Mouse (Mus musculus): ENCODE measurements around the gene Tmcc2. TPM values are rescaled to one million over a fixed set of nuclear protein-coding genes. Genes with fewer than 3 reads are reported as not detected.
A peak's percentile ranks its signal among the peaks of the same experiment; 100 is the strongest.

The Tmcc2 gene
- polyA plus RNA-seq, 1 experiment from 2014 or later = 33.3 TPM

- peak overlapping the region; percentile 64 for H3K27ac ChIP-seq (replicated peaks)
- peak; percentile 62 for ATAC-seq (replicated peaks)
- 0 out of 2 replicates have a peak, but pooled peaks cover 10% of the 10 kb centered on the region for H3K36me3 ChIP-seq
- peaks cover 69% of the 10 kb centered on the region for H3K4me1 ChIP-seq
- no peak overlapping the region for H3K9ac ChIP-seq (replicated peaks)
- WGBS = 33% methylated on average over 5 of the region's 5 CpGs
- 0 out of 2 replicates have a peak overlapping the region, but pooled peaks have one; percentile 2 for H3K4me2 ChIP-seq (replicated peaks)
- H3K27me3 ChIP-seq = no peaks in the 10 kb centered on the region
- no peaks in the 10 kb centered on the region for H3K9me3 ChIP-seq
- no peak overlapping the region for H3K4me3 ChIP-seq
Measured at GRCm38 (mm10) chr1:132374140-132374872, 16.8 kb downstream of the Tmcc2 start.

- 91% methylated on average over 6 of the region's 6 CpGs for WGBS
- H3K4me1 ChIP-seq = peaks cover 70% of the 10 kb centered on the region
- ATAC-seq (replicated peaks) = no peak
- H3K4me2 ChIP-seq (replicated peaks) = no peak overlapping the region
- no peaks in the 10 kb centered on the region for H3K27me3 ChIP-seq
- H3K27ac ChIP-seq (replicated peaks) = 0 out of 2 replicates have a peak overlapping the region, but pooled peaks have one; percentile 29
- 0 out of 2 replicates have a peak, but pooled peaks cover 2% of the 10 kb centered on the region for H3K36me3 ChIP-seq
- H3K9me3 ChIP-seq = no peaks in the 10 kb centered on the region
- no peak overlapping the region for H3K4me3 ChIP-seq
- no peak overlapping the region for H3K9ac ChIP-seq (replicated peaks)
Measured at GRCm38 (mm10) chr1:132372896-132373534, 18.1 kb downstream of the Tmcc2 start.

GRCm38 (mm10) chr1:132372354-132372753, 18.7 kb downstream of the Tmcc2 start:
- Histone ChIP-seq H3K4me1 (peaks cover 73% of the 10 kb centered on the region), H3K27me3 (no peaks in the 10 kb centered on the region), H3K36me3 (0 out of 2 replicates have a peak, but pooled peaks cover 2% of the 10 kb centered on the region), H3K4me3 (no peak overlapping the region), H3K27ac (replicated peaks) (peak overlapping the region; percentile 29; the same call in 1 of the 2 replicates), H3K4me2 (replicated peaks) (no peak overlapping the region), H3K9ac (replicated peaks) (no peak overlapping the region), H3K9me3 (no peaks in the 10 kb centered on the region)
- WGBS = 66% methylated on average over 5 of the region's 5 CpGs
- no peak for ATAC-seq (replicated peaks)

GRCm38 (mm10) chr1:132371298-132372081, 19.6 kb downstream of the Tmcc2 start:
- Histone ChIP-seq H3K4me3 (no peak overlapping the region), H3K9ac (replicated peaks) (no peak overlapping the region), H3K4me2 (replicated peaks) (no peak overlapping the region), H3K4me1 (peaks cover 69% of the 10 kb centered on the region), H3K27ac (replicated peaks) (peak overlapping the region; percentile 29), H3K36me3 (0 out of 2 replicates have a peak, but pooled peaks cover 2% of the 10 kb centered on the region), H3K9me3 (no peaks in the 10 kb centered on the region), H3K27me3 (no peaks in the 10 kb centered on the region)
- WGBS = 47% methylated on average over 8 of the region's 8 CpGs
- no peak for ATAC-seq (replicated peaks)

- Histone ChIP-seq H3K4me2 (replicated peaks) (no peak overlapping the region), H3K9ac (replicated peaks) (no peak overlapping the region), H3K36me3 (0 out of 2 replicates have a peak, but pooled peaks cover 2% of the 10 kb centered on the region), H3K4me1 (peaks cover 63% of the 10 kb centered on the region), H3K4me3 (no peak overlapping the region), H3K27me3 (no peaks in the 10 kb centered on the region), H3K27ac (replicated peaks) (peak overlapping the region; percentile 29), H3K9me3 (no peaks in the 10 kb centered on the region)
- no peak for ATAC-seq (replicated peaks)
- 82% methylated on average over 9 of the region's 9 CpGs for WGBS
Measured at GRCm38 (mm10) chr1:132370681-132371173, 20.4 kb downstream of the Tmcc2 start.

- no peaks in the 10 kb centered on the region for H3K9me3 ChIP-seq
- no peak overlapping the region for H3K9ac ChIP-seq (replicated peaks)
- WGBS = 32% methylated on average over 7 of the region's 7 CpGs
- peak; percentile 73 for ATAC-seq (replicated peaks)
- peaks cover 35% of the 10 kb centered on the region for H3K4me1 ChIP-seq
- no peaks in the 10 kb centered on the region for H3K27me3 ChIP-seq
- H3K27ac ChIP-seq (replicated peaks) = no peak overlapping the region
- H3K4me2 ChIP-seq (replicated peaks) = no peak overlapping the region
- H3K36me3 ChIP-seq = 0 out of 2 replicates have a peak, but pooled peaks cover 2% of the 10 kb centered on the region
- H3K4me3 ChIP-seq = no peak overlapping the region
Measured at GRCm38 (mm10) chr1:132367692-132368506, 23.2 kb downstream of the Tmcc2 start.

GRCm38 (mm10) chr1:132366937-132367336, 24.1 kb downstream of the Tmcc2 start:
- no peak for ATAC-seq (replicated peaks)
- WGBS = 70% methylated on average over 6 of the region's 6 CpGs
- H3K36me3 ChIP-seq = 0 out of 2 replicates have a peak, but pooled peaks cover 7% of the 10 kb centered on the region
- H3K27me3 ChIP-seq = no peaks in the 10 kb centered on the region
- no peak overlapping the region for H3K27ac ChIP-seq (replicated peaks)
- H3K4me1 ChIP-seq = peaks cover 25% of the 10 kb centered on the region
- no peak overlapping the region for H3K4me2 ChIP-seq (replicated peaks)
- no peak overlapping the region for H3K4me3 ChIP-seq
- H3K9ac ChIP-seq (replicated peaks) = no peak overlapping the region
- H3K9me3 ChIP-seq = no peaks in the 10 kb centered on the region

- no peak for ATAC-seq (replicated peaks)
- no peak overlapping the region for H3K9ac ChIP-seq (replicated peaks)
- no peak overlapping the region for H3K4me3 ChIP-seq
- H3K9me3 ChIP-seq = no peaks in the 10 kb centered on the region
- H3K4me1 ChIP-seq = peaks cover 18% of the 10 kb centered on the region
- no peaks in the 10 kb centered on the region for H3K27me3 ChIP-seq
- H3K4me2 ChIP-seq (replicated peaks) = no peak overlapping the region
- WGBS = 50% methylated on average over 8 of the region's 8 CpGs
- H3K27ac ChIP-seq (replicated peaks) = no peak overlapping the region
- 0 out of 2 replicates have a peak, but pooled peaks cover 8% of the 10 kb centered on the region for H3K36me3 ChIP-seq
Measured at GRCm38 (mm10) chr1:132366235-132366634, 24.8 kb downstream of the Tmcc2 start.

GRCm38 (mm10) chr1:132365645-132366044, 25.4 kb downstream of the Tmcc2 start:
- WGBS = 47% methylated on average over 4 of the region's 4 CpGs
- no peak for ATAC-seq (replicated peaks)
- H3K9ac ChIP-seq (replicated peaks) = no peak overlapping the region

GRCm38 (mm10) chr1:132364896-132365557, 26.1 kb downstream of the Tmcc2 start:
- Histone ChIP-seq H3K4me3 (no peak overlapping the region), H3K27ac (replicated peaks) (0 out of 2 replicates have a peak overlapping the region, but pooled peaks have one; percentile 2), H3K9me3 (no peaks in the 10 kb centered on the region), H3K36me3 (peaks cover 16% of the 10 kb centered on the region), H3K4me1 (peaks cover 7% of the 10 kb centered on the region; the same call in 1 of the 2 replicates), H3K4me2 (replicated peaks) (no peak overlapping the region), H3K9ac (replicated peaks) (no peak overlapping the region), H3K27me3 (no peaks in the 10 kb centered on the region)
- WGBS = 87% methylated on average over 7 of the region's 7 CpGs
- no peak for ATAC-seq (replicated peaks)

More at GRCm38 (mm10) chr1:132365645-132366044, 25.4 kb downstream of the Tmcc2 start:
- Histone ChIP-seq H3K4me3 (no peak overlapping the region), H3K4me1 (peaks cover 12% of the 10 kb centered on the region), H3K27ac (replicated peaks) (no peak overlapping the region), H3K4me2 (replicated peaks) (no peak overlapping the region), H3K36me3 (peaks cover 12% of the 10 kb centered on the region; the same call in 1 of the 2 replicates), H3K27me3 (no peaks in the 10 kb centered on the region), H3K9me3 (no peaks in the 10 kb centered on the region)
